Mouse (Mus musculus) lung, postnatal 14 days (tissue): ENCODE measurements around the gene Nprl3.
"Not testable (repeated sequence)": the region's sequence is repeated elsewhere in the genome, so short reads cannot be mapped to it uniquely, and the experiment has no call there.

Experiments used
- DNase-seq: peaks from one replicate; pipeline ENCODE4 v3.0.0; 2021

Nprl3 gene

DNA sequence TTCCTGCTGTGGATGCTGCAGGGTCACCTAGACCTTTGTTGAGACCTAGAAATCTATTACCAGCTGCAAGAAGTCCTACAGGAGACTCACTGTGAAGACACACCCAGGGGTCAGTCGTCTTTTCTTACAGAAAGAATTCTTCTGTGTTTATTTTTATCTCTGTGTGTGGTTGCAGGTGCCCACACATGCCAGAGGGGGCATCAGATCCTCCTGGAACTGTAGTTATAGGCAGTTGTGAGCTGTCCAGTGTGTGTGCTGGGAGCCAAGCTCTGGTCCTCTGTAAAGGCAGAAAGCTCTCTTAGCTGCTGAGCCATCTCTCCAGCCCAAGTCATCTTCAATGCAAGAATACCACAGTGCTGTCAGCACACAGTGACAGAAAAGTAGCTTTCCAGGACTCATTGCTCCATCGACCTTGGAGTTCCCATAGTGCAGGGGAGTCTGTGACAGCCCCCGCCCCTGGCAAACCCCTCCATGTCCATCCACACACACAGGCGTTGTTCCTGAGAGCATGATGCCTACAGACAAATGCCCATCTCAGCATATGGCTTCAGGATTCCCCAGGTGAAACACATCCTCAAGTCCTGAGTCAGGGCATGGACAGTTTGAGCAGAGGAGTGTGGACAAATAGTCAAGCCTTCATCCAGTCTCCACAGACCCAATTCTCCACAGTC lies 44.1 kb downstream of the Nprl3 start:
- DNase-seq: no peak

DNA sequence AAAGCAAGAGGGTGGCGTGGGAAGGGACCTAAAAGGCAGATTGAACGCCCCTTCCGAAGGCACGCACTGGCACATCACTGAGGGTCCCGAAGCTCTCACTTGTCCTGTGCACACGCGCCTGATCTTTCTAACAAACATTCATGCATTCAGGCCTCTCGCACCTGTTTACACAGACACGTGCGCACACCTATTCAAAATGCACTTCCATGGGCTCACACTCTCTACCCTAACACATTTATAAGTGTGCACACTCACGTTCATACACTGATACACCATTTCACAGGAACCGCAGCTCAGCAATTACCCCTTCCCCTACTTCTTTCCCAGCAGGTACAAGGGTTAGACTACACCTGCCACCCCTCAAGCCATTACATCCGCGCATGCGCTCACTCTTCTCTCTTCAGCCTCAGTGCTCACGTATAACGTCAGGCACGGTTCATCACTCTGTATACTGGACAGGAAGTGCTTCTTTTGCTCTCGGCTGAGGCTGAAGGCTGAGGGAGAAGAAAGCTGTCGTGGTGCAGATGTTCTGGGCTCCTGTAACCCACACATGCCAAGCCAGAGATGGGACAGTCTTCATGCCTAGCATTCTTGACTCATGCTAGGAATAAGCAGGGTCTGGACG lies 44.8 kb downstream of the Nprl3 start:
- peak; percentile 33 for DNase-seq

DNA sequence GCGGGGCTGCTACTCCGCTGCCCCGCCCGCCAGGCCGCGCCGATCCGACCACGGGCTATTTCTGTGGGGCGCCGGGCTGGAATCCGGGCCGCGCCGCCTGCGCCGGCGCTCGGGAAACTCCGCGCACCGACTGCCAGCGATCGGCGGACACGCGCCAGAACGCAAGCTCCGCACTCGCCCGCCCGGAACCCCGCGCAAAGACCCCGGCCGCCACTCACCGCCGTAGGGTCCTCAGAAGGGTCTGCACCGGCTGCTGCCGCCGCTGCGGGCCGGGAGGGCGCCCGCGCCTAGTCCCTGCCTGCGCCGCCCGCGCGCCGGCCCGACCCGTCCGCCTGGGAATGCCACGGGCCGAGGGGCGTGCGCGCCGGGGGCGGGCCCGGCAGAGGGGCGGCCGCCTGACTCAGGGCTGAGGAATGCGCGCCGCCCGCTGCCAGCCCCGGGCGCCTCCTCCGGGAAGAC lies 45.5 kb downstream of the Nprl3 start, which contains the start of gene Rhbdf1:
Gene Rhbdf1, minus strand, starts transcription at position 350 of the 459 bp plus-strand sequence.
- peak; percentile 75 for DNase-seq

GRCm38 (mm10) chr11:32221225-32221950 lies 46.1 kb downstream of the Nprl3 start:
- DNase-seq: peak; percentile 70

- DNase-seq: no peak
Observed at GRCm38 (mm10) chr11:32220607-32221224, 46.8 kb downstream of the Nprl3 start.

- DNase-seq: no peak
Observed at GRCm38 (mm10) chr11:32219287-32219686, 48.2 kb downstream of the Nprl3 start.

- no peak for DNase-seq
Observed at GRCm38 (mm10) chr11:32218501-32219050, 48.9 kb downstream of the Nprl3 start.

GRCm38 (mm10) chr11:32216851-32217250 lies 50.7 kb downstream of the Nprl3 start:
- peak; percentile 86 for DNase-seq

- DNase-seq: no peak
Observed at GRCm38 (mm10) chr11:32215372-32216162, 51.9 kb downstream of the Nprl3 start.

DNA sequence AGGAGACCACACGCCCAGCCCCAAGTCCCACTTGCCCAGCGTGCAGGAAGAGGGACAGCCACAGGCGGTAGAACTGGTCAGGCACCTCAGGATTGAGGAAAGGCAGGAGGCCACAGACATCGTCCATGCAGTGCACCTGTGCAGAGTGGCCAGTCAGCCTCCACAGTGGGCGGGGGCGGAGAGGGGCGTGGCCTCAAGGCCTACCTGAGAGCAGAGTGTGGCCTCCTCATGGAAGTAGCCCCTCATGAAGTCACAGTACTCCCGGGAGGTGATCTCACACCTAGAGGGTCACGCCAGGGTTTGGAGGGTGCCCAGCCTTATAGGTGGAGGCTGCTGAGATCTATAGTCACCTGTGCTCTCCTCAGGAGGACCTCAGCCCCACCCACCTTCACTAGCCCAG lies 56.9 kb downstream of the Nprl3 start:
- no peak for DNase-seq

- peak; percentile 96 for DNase-seq
Observed at GRCm38 (mm10) chr11:32205058-32205873, 62.2 kb downstream of the Nprl3 start, which contains the start of gene Snrnp25. Snrnp25 (plus strand) TSS chr11:32205415.

- no peak for DNase-seq
Observed at GRCm38 (mm10) chr11:32201922-32202685, 65.4 kb downstream of the Nprl3 start.

DNA sequence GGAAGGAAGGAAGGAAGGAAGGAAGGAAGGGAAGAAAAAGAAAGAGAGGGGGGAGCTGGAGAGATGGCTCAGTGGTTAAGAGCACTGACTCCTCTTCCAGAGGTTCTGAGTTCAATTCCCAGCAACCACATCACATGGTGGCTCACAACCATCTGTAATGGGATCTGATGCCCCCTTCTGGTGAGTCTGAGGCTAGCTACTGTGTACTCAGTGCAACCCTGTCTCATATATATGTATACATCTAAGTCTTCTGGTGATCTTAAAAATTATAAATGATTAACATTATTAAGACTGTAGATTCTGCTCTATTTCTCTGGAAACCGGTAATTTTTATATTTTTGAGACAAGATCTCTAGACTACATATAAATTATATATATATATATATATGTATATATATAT lies 66.5 kb downstream of the Nprl3 start:
- not testable (repeated sequence) for DNase-seq

DNA sequence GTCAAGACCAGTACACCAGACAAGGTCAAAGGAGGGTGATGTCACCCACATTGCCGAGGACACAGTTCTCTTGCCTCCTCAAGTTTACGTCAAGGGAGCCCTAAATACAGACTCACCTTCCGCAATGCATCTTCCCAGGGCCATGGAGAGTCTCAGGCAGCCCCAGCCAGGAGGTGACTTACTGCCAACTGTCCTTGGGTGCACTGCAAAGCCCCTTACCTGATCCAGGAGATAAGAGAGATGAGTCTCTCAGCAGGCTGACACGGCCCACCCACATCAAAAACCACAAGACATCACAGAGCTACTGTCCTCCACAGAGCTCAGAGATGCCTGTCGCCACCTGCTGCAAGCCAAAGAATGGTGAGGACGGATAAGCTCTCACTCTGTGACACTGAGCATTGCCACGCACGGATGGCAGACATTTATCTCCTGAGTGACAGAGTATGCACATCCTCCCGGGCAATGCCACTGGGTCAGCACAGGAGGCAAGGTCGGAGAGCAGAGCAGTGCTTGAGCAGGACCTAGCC lies 67.4 kb downstream of the Nprl3 start, which contains the start of gene Il9r:
Gene Il9r, minus strand, starts transcription at position 205 of the 527 bp plus-strand sequence.
- no peak for DNase-seq

DNA sequence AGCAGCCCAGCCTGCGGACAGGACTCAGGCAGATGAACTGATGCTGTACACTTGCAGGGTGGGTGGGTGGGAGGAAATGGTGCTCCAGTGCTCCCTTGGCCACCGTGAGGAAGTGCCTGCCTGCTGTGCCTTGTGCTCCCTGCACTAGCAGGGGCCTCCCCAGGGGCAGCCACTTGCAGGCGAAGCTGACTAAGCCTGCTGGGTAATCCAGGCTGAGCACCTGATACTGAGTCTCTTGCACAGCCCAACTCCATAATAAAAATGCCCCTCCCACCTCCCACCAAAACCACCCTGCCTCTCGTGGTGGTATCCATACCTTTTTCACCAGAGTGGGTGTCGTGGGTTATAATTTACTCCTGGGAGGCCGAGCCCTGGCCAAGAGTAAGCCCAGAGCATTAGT lies 68.3 kb downstream of the Nprl3 start:
- DNase-seq: no peak

DNA sequence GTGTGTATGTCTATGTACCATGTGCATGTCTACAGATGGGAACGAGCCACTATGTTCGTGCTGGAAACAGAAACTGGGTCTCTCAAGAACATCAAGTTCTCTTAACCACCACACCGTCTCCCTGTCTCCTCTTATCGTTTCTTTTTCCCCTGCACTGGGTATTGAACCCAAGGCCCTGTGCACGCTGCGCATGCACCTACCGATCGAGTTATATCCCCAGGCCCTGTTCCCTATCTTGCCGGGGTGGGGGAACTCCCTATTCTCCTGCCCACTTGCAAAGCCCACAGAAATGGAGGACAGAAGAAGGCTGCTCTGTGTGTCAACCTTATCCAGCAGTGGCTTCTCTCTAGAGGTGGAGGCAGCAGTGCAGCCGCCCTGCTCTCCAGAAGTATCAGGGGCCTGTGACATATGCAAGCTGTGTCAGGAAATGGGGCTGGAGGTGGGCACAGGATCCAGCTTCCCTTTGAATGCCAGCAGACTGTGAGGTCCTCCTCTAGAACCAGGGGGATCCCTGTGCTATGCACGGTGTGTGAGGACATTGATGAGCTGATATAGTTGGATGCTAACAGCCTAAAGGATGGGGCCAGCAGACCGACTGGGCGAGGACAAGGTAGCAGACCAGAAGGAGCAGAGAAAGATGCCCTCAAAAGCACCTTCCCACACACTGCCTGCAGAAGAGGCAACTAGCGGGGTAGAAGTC lies 69.1 kb downstream of the Nprl3 start:
- DNase-seq: no peak

DNA sequence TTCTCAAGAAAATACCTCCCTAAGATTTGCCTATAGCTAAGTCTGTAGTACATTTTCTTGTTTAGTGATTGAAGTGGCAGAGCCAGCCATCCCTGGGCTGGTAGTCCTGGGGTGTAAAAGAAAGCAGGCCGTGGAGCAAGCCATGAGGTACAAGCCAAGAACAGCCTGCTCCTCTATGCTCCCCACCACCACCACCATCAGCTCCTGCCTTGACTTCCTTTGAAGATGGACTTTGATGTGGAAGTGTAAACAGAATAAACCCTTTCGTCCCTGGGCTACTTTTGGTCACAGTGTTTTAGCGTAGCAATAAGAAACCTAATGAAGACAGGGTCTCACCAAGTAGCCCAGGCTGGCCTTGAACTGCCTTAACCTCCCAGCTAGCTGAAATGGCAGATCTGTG lies 69.7 kb downstream of the Nprl3 start:
- no peak for DNase-seq

DNA sequence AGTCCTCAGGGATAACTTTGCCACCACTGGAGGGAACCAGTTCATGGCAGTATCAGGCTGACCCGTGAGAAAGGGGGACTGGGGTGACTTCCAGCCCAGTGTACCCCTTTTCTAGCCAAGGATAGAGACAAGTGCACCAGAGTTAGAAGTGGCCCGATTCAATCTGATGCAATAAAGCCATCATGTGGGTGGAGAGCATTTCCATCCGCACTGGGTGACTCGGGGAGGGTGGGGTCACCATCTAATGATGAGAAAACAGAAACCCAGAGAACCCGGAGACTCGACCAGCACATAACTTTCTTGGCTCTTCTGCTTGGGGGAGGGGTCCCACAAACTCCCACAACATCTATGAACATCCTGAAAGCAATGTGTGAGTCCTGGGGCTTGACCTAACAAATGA lies 70.8 kb downstream of the Nprl3 start:
- DNase-seq: no peak

DNA sequence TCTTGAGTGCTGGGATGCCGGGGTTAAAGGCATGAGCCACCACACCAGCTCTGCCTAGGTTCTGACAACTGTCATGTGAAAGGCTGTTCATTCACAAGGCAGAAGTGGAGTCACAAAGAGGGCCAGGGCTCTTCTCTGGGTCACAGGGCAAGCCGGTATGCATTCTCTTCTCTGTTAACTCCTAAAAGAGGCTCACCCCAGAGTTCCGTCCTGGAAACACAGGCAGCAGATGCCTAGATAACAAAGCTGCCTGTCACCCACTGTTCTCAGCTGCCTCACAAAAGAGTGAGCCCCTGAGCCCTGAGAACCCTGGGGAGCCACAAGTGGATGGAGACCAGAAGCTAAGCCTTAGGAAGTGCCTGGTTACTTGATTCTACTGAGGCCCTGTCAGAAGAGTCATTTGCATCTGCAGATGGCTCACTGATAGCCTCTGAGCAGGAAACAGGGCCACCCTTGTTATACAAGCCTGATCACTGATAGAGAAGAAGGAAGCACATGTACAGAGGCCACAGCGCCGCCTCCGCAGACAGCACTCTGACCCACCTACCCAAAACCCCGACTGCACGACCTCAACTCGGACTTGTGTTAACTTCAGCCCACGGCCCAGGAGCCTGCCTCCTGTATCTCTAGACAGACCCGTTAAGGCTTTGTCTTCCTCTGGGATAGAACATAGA lies 71.5 kb downstream of the Nprl3 start:
- no peak for DNase-seq
